Mouse (Mus musculus): ENCODE results near the gene Eid3.

GRCm38 (mm10) chr10:82847821-82848459 is 18.5 kb upstream of the Eid3 start:
- TF ChIP-seq CTCF (IDR thresholded peaks at IDR 0.05; ENCODE audit: low read depth) (no peak), EP300 (IDR thresholded peaks at IDR 0.05; ENCODE audit: low read depth) (no peak)

Measured in liver, postnatal 0 days (tissue).